Mouse (Mus musculus): ENCODE measurements around the gene Gm49394. TPM values are rescaled to one million over a fixed set of nuclear protein-coding genes. Genes with fewer than 3 reads are reported as not detected.
A peak's percentile ranks its signal among the peaks of the same experiment; 100 is the strongest.

Gm49394 gene
- polyA plus RNA-seq, 1 experiment from 2014 or later = 0.04 TPM

- H3K4me1 ChIP-seq = no peaks in the 10 kb centered on the region; the same call in 1 of the 2 replicates
- no peak overlapping the region for H3K4me2 ChIP-seq (replicated peaks)
- H3K9me3 ChIP-seq = no peaks in the 10 kb centered on the region
- ATAC-seq (ENCODE audit: insufficient number of reproducible peaks, insufficient read depth, low FRiP score, low TSS enrichment) = no peak
- H3K36me3 ChIP-seq = no peaks in the 10 kb centered on the region
- H3K9ac ChIP-seq = no peak overlapping the region
- no peak overlapping the region for H3K27ac ChIP-seq
- H3K4me3 ChIP-seq = no peak overlapping the region
- no peaks in the 10 kb centered on the region for H3K27me3 ChIP-seq
- 77% methylated on average over 4 of the region's 4 CpGs for WGBS
Observed at GRCm38 (mm10) chr7:142622180-142622579, 47.6 kb downstream of the Gm49394 start.

GRCm38 (mm10) chr7:142613077-142613476 lies 56.7 kb downstream of the Gm49394 start:
- peaks cover 29% of the 10 kb centered on the region for H3K4me1 ChIP-seq
- no peaks in the 10 kb centered on the region for H3K36me3 ChIP-seq
- H3K27me3 ChIP-seq = no peaks in the 10 kb centered on the region
- H3K9ac ChIP-seq = no peak overlapping the region
- H3K9me3 ChIP-seq = no peaks in the 10 kb centered on the region
- no peak overlapping the region for H3K27ac ChIP-seq
- no peak overlapping the region for H3K4me3 ChIP-seq
- no peak for ATAC-seq (ENCODE audit: insufficient number of reproducible peaks, insufficient read depth, low FRiP score, low TSS enrichment)
- 69% methylated on average over 2 of the region's 2 CpGs for WGBS
- H3K4me2 ChIP-seq (replicated peaks) = no peak overlapping the region

- Histone ChIP-seq H3K36me3 (no peaks in the 10 kb centered on the region), H3K9ac (peak overlapping the region; percentile 46; the same call in 1 of the 2 replicates), H3K4me2 (replicated peaks) (peak overlapping the region; percentile 37), H3K9me3 (no peaks in the 10 kb centered on the region), H3K4me1 (peaks cover 29% of the 10 kb centered on the region), H3K4me3 (no peak overlapping the region), H3K27ac (peak overlapping the region; percentile 95), H3K27me3 (no peaks in the 10 kb centered on the region)
- peak; percentile 93 for ATAC-seq (ENCODE audit: insufficient number of reproducible peaks, insufficient read depth, low FRiP score, low TSS enrichment)
- WGBS = 2% methylated on average over 12 of the region's 12 CpGs
Observed at GRCm38 (mm10) chr7:142610627-142611406, 58.9 kb downstream of the Gm49394 start.

GRCm38 (mm10) chr7:142600921-142601320 lies 68.8 kb downstream of the Gm49394 start:
- no peak for ATAC-seq (ENCODE audit: insufficient number of reproducible peaks, insufficient read depth, low FRiP score, low TSS enrichment)
- Histone ChIP-seq H3K27me3 (no peaks in the 10 kb centered on the region), H3K27ac (no peak overlapping the region), H3K9ac (no peak overlapping the region), H3K9me3 (no peaks in the 10 kb centered on the region), H3K4me1 (peaks cover 6% of the 10 kb centered on the region), H3K4me2 (replicated peaks) (no peak overlapping the region), H3K36me3 (no peaks in the 10 kb centered on the region), H3K4me3 (no peak overlapping the region)
- 80% methylated on average over 2 of the region's 2 CpGs for WGBS

MicroRNA genes within 50 kb of the gene (microRNA counts, 519-probe panel; counts per million panel counts)
- 460 counts per million, percentile 65 among the panel's probes with 10 or more counts for microRNA mmu-miR-483

Small RNA genes lying within 50 kb of the gene (microRNA-seq; reads per million reads assigned to microRNA genes)
- gene Mir483 = 2,404 reads per million, percentile 84 among the genes with 10 or more reads in this experiment

Other genes starting within 250 kb of the Gm49394 start
- gene Syt8, start 235.1 kb downstream of the Gm49394 start, polyA plus RNA-seq (2016; fragmentation: Nextera tagmentation; extraction: Ambion mirVana) = 0.35 TPM in 1 of 2 replicates, not detected in the other
- gene Tnni2, start 228.1 kb downstream of the Gm49394 start, polyA plus RNA-seq (2016; fragmentation: Nextera tagmentation; extraction: Ambion mirVana) = 7.1 and 9.6 TPM in 2 replicates
- gene Lsp1, start 209.1 kb downstream of the Gm49394 start, polyA plus RNA-seq (2016; fragmentation: Nextera tagmentation; extraction: Ambion mirVana) = 24.5 and 24.7 TPM in 2 replicates
- gene Tnnt3, start 171.1 kb downstream of the Gm49394 start, polyA plus RNA-seq (2016; fragmentation: Nextera tagmentation; extraction: Ambion mirVana) = 4.6 and 6.9 TPM in 2 replicates
- 19.8 and 32.6 TPM in 2 replicates for gene Mrpl23, start 137.3 kb downstream of the Gm49394 start, polyA plus RNA-seq (2016; fragmentation: Nextera tagmentation; extraction: Ambion mirVana)
- 701 and 722 TPM in 2 replicates for gene Igf2, start 3.1 kb downstream of the Gm49394 start, polyA plus RNA-seq (2016; fragmentation: Nextera tagmentation; extraction: Ambion mirVana)
- gene Ins2, start 73.4 kb upstream of the Gm49394 start, polyA plus RNA-seq (2016; fragmentation: Nextera tagmentation; extraction: Ambion mirVana) = not detected in 2 replicates